Mouse (Mus musculus) cerebellum, adult 2 months (tissue): ENCODE results near the gene Drap1. TPM values are rescaled to one million over a fixed set of nuclear protein-coding genes. Genes with fewer than 3 reads are reported as not detected.
"Not testable (repeated sequence)": the region's sequence is repeated elsewhere in the genome, so short reads cannot be mapped to it uniquely, and the experiment has no call there.

Experiments
- DNase-seq, 2 experiments: peaks; one replicate each; pipeline ENCODE4 v3.0.0; 2021
- H3K27ac ChIP-seq: fragments of 200-500 bp; 2 replicates; pipeline ENCODE4 v1.5.1; 2012; ENCODE audit warnings: low read length, control low read depth, inconsistent platforms; ENCODE audit not compliant: insufficient read depth
- H3K27me3 ChIP-seq: fragments of 200-500 bp; 2 replicates; pipeline ENCODE4 v1.6.1; 2012; ENCODE audit warnings: inconsistent platforms, mild to moderate bottlenecking, low read length, moderate library complexity; ENCODE audit not compliant: control insufficient read depth, insufficient read depth
- H3K4me1 ChIP-seq: fragments of 200-500 bp; 2 replicates; pipeline ENCODE4 v1.6.1; 2011; ENCODE audit warnings: low read length; ENCODE audit not compliant: control insufficient read depth, insufficient read depth
- H3K4me3 ChIP-seq: fragments of 200-500 bp; replicated peaks from 2 replicates; pipeline ENCODE3; 2011; ENCODE audit warnings: mild to moderate bottlenecking, low read depth, low read length, control low read depth; ENCODE audit not compliant: insufficient read depth
- CTCF ChIP-seq: fragments of 200-500 bp; IDR thresholded peaks from 2 replicates; pipeline ENCODE4 v1.5.1; 2011; ENCODE audit warnings: low read depth, mild to moderate bottlenecking, control low read depth, low read length, moderate library complexity, borderline replicate concordance; ENCODE audit not compliant: insufficient read depth
- POLR2A ChIP-seq: fragments of 200-500 bp; IDR thresholded peaks from 2 replicates; pipeline ENCODE4 v1.6.1; 2011; ENCODE audit warnings: low read length, control low read depth, borderline replicate concordance; ENCODE audit not compliant: insufficient read depth
- WGBS: fragments of 180-500 bp; shearing (Covaris S2); methylation state at CpG from one replicate; pipeline ENCODE4 v1.1.7; 2018; 5-methylcytosine and 5-hydroxymethylcytosine counted together
- polyA plus RNA-seq: library from polyadenylated mRNA; depleted of rRNA; stranded (reverse); fragments of >200 nt; gene quantifications from 2 replicates; pipeline ENCODE4 v1.2.3, GENCODE M21; 2012

Drap1 gene
- polyA plus RNA-seq, 1 experiment: 309 TPM

DNA sequence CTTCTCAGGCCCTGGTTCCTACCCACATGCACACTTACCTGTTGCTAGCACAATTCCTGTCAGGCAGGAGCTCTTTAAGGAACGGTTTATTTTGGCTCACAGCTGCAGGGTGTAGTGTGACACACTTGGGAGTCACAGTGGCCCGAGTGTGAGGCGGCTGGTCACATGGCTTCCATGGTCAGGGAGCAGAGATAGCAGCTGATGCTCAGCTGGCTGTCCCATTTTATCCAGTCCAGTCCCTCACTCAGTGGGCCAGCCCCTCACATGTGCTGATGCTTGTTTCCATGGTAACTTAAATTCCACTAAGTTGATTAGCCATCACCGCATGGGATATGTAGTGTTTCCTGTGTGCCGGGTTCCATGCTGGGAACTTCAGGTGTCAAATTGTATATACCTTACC, 12.8 kb downstream of the Drap1 start:
- no peak for DNase-seq
- Histone ChIP-seq H3K4me3 (no peak overlapping the region), H3K27me3 (no peaks in the 10 kb centered on the region), H3K4me1 (no peaks in the 10 kb centered on the region), H3K27ac (no peak overlapping the region)
- no peak for TF ChIP-seq POLR2A
- 39% methylated on average over 5 of the region's 5 CpGs for WGBS

DNA sequence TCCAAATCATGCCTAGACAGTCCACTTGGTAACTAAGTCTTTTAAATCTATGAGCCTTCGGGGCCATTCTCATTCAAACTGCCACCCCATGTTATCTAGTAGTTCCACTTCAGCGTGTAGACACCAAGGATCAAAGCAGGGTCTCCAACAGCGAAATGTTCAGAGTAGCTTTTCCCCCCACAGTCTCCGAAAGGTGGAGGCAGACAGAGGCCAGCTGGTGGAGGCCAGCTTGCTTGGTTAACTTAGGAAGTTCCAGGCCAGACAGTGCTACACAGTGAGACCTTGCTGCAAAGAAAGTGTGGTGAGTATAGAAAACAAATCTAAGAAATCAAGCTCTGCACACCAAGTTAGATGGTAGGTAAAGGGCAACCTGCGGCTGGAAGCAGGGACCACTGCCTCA, 14.1 kb downstream of the Drap1 start:
- Histone ChIP-seq H3K4me1 (peaks cover 3% of the 10 kb centered on the region), H3K27ac (no peak overlapping the region), H3K4me3 (no peak overlapping the region), H3K27me3 (no peaks in the 10 kb centered on the region)
- no peak for DNase-seq
- no peak for TF ChIP-seq CTCF
- no peak for TF ChIP-seq POLR2A
- 93% methylated on average over 5 of the region's 5 CpGs for WGBS

DNA sequence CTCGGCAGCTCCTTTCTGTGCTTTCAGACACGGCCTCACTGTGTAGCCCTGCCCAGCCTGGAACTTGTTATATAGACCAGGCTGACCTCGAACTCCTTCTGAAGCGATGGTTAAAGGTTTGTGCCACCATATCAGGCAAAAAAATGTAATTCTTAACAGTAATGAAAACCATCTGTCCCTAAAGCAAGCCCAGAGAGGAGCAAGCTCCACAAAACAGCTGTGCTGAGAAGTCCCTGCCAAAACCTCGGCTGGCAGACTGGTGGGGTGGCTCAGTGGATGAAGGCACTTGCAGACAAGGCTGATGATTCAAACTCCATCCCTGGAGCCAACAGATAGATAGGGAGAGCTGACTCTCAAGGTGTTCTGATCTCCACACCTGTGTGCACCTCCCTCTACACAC, 15.7 kb downstream of the Drap1 start:
- no peak overlapping the region for H3K4me3 ChIP-seq
- WGBS: 32% methylated on average over 5 of the region's 5 CpGs
- DNase-seq: no peak
- no peak overlapping the region for H3K27ac ChIP-seq
- peaks cover 3% of the 10 kb centered on the region for H3K4me1 ChIP-seq
- H3K27me3 ChIP-seq: no peaks in the 10 kb centered on the region
- no peak for TF ChIP-seq CTCF
- TF ChIP-seq POLR2A: no peak

- DNase-seq: no peak
- peak overlapping the region; percentile 64; the same call in 1 of the 2 replicates for H3K27ac ChIP-seq
Observed at GRCm38 (mm10) chr19:5408057-5409001, 16.4 kb downstream of the Drap1 start.

DNA sequence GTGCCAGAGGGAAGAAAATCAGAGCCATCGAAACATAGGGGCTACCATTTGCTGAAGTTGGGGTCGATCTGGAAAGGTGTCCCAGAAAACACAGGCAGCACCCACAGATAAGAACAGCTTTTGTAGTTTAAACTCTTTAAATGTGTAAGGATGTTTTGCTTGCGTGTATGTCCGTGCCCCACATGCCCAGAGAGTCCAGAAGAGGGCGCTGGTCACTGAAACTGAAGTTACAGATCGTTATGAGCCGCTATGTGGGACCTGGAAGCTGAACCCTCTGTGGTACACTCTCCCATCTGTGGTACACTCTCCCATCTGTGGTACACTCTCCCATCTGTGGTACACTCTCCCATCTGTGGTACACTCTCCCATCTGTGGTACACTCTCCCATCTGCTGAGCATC, 17.6 kb downstream of the Drap1 start:
- H3K27ac ChIP-seq: peak overlapping the region; percentile 97

More at GRCm38 (mm10) chr19:5408057-5409001, 16.4 kb downstream of the Drap1 start:
- no peak overlapping the region for H3K4me3 ChIP-seq
- H3K4me1 ChIP-seq: peaks cover 3% of the 10 kb centered on the region
- H3K27me3 ChIP-seq: no peaks in the 10 kb centered on the region
- WGBS: 64% methylated on average over 13 of the region's 13 CpGs
- TF ChIP-seq POLR2A: no peak

DNA sequence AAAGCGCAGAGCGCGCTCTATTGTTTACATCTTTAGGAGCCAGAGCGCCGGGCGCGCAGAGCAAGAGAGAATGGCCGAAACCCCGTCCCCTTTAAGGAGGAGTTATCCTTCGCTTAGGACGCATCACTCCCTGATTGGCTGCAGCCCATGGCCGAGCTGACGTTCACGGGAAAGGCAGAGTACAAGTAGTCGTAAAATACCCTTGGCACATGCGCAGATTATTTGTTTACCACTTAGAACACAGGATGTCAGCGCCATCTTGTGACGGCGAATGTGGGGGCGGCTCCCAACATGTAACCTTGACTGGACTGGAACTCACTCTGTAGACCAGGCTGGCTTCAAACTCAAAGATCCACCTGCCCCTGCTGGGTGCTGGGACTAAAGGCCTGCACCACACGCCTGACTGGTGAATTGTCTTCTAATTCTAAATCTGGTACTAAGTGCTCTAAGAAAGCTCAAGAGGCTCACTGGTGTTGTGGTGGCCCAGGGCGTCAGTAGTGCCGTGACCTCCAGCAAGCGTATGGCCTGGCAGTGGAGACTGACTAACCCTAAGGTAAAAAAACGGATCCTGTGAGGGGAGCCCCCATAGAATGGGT, 18.1 kb downstream of the Drap1 start:
- peak; percentile 65 to 77 for DNase-seq
- Histone ChIP-seq H3K27ac (peak overlapping the region; percentile 97), H3K4me1 (peaks cover 11% of the 10 kb centered on the region), H3K4me3 (peak overlapping the region; percentile 85)
- peak; percentile 70 for TF ChIP-seq POLR2A
- 3% methylated on average over 25 of the region's 25 CpGs for WGBS
- not testable (repeated sequence) for H3K27me3 ChIP-seq

More for the DNA sequence above, 17.6 kb downstream of the Drap1 start:
- TF ChIP-seq POLR2A (no peak), CTCF (peak; percentile 77)
- Histone ChIP-seq H3K27me3 (no peaks in the 10 kb centered on the region), H3K4me1 (peaks cover 9% of the 10 kb centered on the region), H3K4me3 (peak overlapping the region; percentile 85)
- peak; percentile 71 to 81 for DNase-seq
- WGBS: 2% methylated on average over 7 of the region's 7 CpGs

DNA sequence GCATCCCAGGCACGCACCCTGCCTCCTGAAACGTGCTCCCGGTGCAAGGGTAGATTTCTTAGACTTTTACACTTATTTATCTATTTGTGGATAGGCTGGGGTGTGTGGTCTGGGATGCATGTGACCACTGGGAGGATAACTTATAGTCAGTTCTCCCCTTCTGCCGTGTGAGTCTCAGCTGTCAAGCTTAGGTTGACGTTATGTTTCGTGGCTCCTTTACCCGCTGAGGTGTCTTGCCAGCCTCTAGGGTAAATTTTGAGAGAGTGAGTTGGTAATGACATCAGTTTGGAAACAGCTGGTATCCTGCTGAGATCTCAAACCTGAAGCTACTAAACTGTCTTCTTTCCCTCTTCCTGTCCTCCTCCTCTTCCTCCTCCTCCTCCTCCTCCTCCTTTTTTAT, 18.9 kb downstream of the Drap1 start:
- TF ChIP-seq CTCF (no peak), POLR2A (no peak)
- Histone ChIP-seq H3K27me3 (no peaks in the 10 kb centered on the region), H3K4me3 (peak overlapping the region; percentile 62), H3K27ac (peak overlapping the region; percentile 51), H3K4me1 (peaks cover 13% of the 10 kb centered on the region)
- 11% methylated on average over 7 of the region's 7 CpGs for WGBS
- no peak for DNase-seq

DNA sequence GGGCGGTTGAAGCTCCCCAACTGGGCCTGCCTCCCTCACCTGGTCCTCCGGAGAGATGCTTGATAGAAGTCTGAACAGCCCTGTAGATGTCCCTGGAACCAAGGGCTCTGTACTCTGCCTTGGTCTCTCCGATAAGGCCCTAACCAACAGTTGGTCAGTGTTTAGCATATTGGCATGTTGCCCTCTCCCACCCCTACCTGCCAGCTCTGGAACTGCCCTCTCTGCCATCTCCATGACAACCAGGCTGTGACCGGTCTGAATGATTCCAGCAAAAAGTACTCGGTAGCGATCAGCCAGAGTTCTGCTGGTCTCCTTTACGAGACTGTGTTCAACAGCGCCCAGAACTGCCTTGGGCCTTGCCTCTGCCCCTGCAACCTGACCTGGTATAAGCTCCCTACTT, 22.5 kb downstream of the Drap1 start, which contains the start of gene Tsga10ip:
TSS of gene Tsga10ip (minus strand) at position 234 of the 400 bp plus-strand sequence.
- peaks cover 13% of the 10 kb centered on the region for H3K4me1 ChIP-seq
- DNase-seq: peak; percentile 25 to 30
- 29% methylated on average over 8 of the region's 8 CpGs for WGBS

DNA sequence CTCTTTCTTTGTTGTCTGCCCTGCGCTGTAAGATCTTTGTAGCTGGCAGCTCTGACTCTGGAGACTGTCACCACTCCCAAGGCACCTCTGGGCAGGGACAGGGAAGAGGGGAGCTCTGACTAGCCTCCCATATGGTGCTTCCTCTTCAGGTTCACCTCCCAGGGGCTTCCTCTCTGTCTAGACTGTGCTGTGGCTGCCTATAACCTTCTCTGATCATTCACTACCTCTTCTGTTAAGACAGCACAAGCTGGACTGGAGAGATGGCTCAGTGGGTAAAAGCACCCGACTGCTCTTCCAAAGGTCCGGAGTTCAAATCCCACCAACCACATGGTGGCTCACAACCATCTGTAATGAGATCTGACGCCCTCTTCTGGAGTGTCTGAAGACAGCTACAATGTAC, 23.7 kb downstream of the Drap1 start:
- H3K27ac ChIP-seq, H3K4me3 ChIP-seq, DNase-seq, H3K27me3 ChIP-seq: not testable (repeated sequence)
- H3K4me1 ChIP-seq: peaks cover 13% of the 10 kb centered on the region
- 70% methylated on average over 4 of the region's 4 CpGs for WGBS

More for the DNA sequence above, 22.5 kb downstream of the Drap1 start, which contains the start of gene Tsga10ip:
- Histone ChIP-seq H3K4me3 (no peak within 1 kb of the TSS), H3K27me3 (no peaks in the 10 kb centered on the region), H3K27ac (peak within 1 kb of the TSS; percentile 68; the same call in 1 of the 2 replicates)
- TF ChIP-seq POLR2A (no peak), CTCF (no peak)
